Mouse (Mus musculus) adrenal gland, postnatal 25 days (tissue): ENCODE measurements around the gene Cd79b. TPM values are rescaled to one million over a fixed set of nuclear protein-coding genes. Genes with fewer than 3 reads are reported as not detected.
"Not testable (repeated sequence)": the region's sequence is repeated elsewhere in the genome, so short reads cannot be mapped to it uniquely, and the experiment has no call there.

ENCODE experiments used
- DNase-seq: peaks from one replicate; pipeline ENCODE4 v3.0.0; 2021; ENCODE audit warnings: mixed read lengths
- long read RNA-seq: library from polyadenylated mRNA; stranded (forward); transcript quantifications from one replicate; pipeline ENCODE4 v2.0.0, GENCODE M21; 2021
- total RNA-seq: library from RNA; stranded (reverse); gene quantifications from 2 replicates; pipeline ENCODE4 v1.2.3, GENCODE M21; 2021

Gene Cd79b
- total RNA-seq, result 1.0 and 1.4 TPM in 2 replicates
- long read RNA-seq, partial matches to known transcripts, result 1 of 2 reads
- long read RNA-seq, other reads (novel, unspliced or antisense), result 0 of 2 reads

DNA sequence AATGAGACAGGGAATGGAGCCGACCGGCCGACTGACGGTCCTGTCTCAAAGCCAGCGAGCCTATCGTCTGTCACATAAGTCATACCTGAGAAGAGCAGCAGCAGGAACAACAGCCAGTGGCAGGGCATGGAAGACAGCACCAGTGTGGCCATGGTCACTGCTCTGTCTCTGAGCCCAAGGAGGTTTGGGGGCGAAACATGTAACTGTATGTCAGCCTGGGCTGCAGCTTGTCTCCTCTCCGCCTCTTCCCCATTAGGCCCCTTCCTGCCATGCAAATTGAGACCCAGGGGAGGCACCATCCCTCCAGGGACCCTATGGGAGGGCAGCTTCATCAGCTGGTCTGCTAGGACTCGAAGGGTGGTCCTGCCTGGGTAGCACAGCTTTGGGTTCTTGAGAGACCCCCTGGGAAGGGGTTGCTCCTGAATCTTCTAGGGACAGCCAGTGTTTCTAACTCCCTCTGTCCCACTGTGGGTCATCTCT lies at the start of gene Cd79b:
Gene Cd79b (minus strand): TSS at position 430 of the 480 bp plus-strand sequence.
- no peak for DNase-seq

GRCm38 (mm10) chr11:106359350-106359749 lies 44.8 kb upstream of the Cd79b start:
- DNase-seq, result no peak

- DNase-seq, result peak; percentile 63
Measured at GRCm38 (mm10) chr11:106355382-106356128, 41.0 kb upstream of the Cd79b start.

- no peak for DNase-seq
Measured at GRCm38 (mm10) chr11:106354181-106354580, 39.6 kb upstream of the Cd79b start.

DNA sequence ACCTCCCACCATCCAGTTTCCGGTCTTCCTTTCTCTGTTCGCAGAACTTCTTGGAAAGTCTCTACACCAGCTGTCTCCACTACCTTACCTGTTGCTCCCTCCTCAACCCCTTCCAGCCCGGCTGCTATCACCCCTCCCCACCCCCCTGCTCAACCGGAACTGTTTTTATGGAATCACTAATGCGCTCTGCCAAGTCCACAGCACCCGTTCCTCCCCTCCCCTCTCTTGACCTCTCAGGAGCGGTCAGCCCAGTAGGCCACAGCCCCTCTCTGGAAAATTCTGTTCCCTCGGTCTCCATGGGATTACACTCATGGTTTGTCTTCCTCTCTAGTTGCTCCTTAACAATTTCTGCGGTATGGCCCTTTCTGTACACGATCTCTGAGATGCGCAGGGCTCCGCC lies 38.6 kb upstream of the Cd79b start, which contains the start of gene Scn4a:
Gene Scn4a (minus strand): TSS at position 101 of the 400 bp plus-strand sequence.
- DNase-seq, result no peak

- DNase-seq, result no peak
Measured at GRCm38 (mm10) chr11:106351941-106352340, 37.4 kb upstream of the Cd79b start.

GRCm38 (mm10) chr11:106351253-106351652 lies 36.7 kb upstream of the Cd79b start:
- DNase-seq, result no peak

DNA sequence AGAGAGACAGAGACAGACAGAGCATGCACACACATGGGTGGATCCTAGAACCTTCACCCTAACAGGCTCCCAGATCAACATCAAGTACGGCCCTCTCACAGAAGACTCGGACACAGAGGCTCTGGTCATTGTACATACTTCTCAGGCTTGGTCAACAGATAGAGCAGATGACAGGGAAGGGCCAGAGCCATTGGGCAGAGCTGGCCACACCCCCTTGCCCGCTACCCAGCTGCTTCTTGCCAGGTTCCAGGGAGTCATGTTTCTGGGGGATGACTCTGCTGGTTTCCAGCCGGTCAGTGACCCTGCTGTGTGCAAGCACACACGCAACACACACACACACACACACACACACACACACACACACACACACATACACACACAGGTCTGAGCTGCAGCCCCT lies 36.3 kb upstream of the Cd79b start:
- DNase-seq, result peak; percentile 32

GRCm38 (mm10) chr11:106349772-106350171 lies 35.2 kb upstream of the Cd79b start:
- DNase-seq, result no peak

DNA sequence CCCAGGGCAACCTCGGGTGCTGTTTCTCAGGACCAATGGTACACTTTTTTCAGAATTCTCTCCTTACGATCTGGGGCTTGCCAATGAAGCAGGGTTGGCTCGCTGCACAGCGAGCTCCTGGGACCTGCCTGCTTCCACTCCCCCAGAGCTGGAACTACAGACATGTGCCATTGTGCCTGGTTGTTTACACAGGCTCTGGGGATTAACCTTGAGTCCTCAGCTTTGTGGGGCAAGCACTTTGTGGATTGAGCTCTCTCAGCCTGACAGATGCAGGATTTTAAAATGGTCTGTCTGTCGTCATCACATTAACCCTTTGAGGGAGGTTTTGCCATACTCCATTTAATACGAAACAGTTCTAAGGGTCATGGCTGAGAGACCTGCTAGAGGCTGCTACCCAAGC lies 30.3 kb upstream of the Cd79b start:
- DNase-seq, result no peak

- no peak for DNase-seq
Measured at GRCm38 (mm10) chr11:106340990-106341520, 26.5 kb upstream of the Cd79b start.

GRCm38 (mm10) chr11:106339323-106339722 lies 24.8 kb upstream of the Cd79b start:
- not testable (repeated sequence) for DNase-seq

GRCm38 (mm10) chr11:106338870-106339269 lies 24.3 kb upstream of the Cd79b start:
- DNase-seq, result no peak

DNA sequence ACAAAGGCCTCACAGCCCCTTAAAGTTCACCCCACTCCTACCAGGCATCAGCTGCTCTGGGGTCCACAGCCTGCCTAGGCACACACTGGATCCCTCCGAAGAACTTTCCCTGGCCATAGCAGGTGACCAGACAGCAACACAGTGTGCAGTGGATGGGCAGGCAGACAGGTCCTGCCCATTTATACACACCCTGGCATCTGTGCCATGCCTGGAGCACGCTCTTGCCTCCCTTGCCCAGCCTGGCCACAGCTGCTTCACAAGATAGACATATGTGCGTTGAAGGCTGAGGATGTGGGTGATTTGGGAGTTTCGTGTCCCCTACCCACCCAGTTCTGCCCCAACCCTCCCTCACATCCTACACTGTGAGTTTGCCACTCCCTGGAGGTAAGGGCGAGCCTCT lies 23.5 kb upstream of the Cd79b start:
- DNase-seq, result no peak

DNA sequence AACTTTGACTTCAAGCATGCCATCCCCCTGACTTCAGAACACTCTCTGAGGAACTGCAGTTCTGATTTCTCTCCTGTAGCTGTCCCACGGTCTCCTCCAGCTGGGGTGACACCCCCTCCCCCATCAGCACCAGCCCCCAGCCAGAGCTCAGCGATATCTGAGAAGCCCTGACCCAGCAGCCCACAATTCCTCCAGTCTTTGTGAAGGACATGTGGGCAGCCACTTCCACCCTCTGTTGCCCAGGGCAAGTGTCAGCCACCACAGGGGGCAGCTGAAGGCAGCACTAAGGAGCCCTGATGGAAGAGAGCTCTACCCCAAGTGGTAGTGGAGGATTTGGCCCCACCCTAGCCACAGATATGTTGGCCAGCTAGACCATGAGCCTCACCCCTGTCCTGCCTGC lies 19.5 kb upstream of the Cd79b start:
- DNase-seq, result no peak

DNA sequence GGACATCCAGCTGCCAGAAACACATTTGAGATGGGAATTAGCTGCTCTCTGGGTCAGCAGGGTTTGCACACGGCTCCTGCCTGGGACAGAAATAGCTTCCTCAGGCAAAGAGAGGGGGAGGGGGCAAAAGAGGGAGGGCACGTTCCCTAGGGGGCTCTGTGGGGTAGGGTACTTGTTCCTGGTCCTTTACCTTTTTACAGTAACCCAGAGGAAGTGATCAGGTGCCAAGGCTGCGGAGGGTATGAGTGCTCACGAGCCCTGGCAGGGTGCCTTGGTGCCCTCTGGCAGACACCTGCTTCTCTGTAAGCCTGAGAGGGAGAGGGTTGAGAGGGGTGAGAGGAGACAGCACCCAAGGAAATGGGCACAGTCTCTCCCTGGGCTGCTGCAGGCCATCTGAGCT lies 17.9 kb upstream of the Cd79b start:
- no peak for DNase-seq

GRCm38 (mm10) chr11:106329682-106330081 lies 15.1 kb upstream of the Cd79b start:
- DNase-seq, result no peak

GRCm38 (mm10) chr11:106329128-106329527 lies 14.6 kb upstream of the Cd79b start:
- no peak for DNase-seq

- DNase-seq, result no peak
Measured at GRCm38 (mm10) chr11:106328521-106328920, 14.0 kb upstream of the Cd79b start.

DNA sequence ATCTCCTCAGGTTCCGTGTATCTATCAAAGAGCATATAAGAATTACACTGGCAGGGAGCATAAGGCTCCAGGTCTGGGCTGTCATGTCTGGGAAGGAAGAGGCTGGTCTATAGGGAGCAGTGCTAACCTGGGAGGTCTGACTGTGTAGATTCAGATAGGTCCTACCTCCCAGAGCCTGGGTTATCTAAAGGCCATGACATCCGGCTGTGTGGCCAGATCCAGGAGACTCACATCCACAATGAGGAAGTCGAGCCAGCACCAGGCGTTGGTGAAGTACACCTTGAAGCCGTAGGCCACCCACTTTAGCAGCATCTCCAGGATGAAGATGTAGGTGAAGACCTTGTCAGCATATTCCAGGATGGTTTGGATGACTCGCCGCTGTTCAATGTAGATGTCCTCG lies 11.9 kb upstream of the Cd79b start:
- DNase-seq, result no peak

- DNase-seq, result peak; percentile 48
Measured at GRCm38 (mm10) chr11:106325566-106326206, 11.1 kb upstream of the Cd79b start.

GRCm38 (mm10) chr11:106324858-106325257 lies 10.3 kb upstream of the Cd79b start:
- no peak for DNase-seq
